Mouse (Mus musculus): ENCODE results near the gene Limk1. TPM values are rescaled to one million over a fixed set of nuclear protein-coding genes. Genes with fewer than 3 reads are reported as not detected.

Gene Limk1
- polyA plus RNA-seq (2015; fragmentation: Nextera tagmentation; extraction: Ambion mirVana): 13.8 and 14.1 TPM in 2 replicates

DNA sequence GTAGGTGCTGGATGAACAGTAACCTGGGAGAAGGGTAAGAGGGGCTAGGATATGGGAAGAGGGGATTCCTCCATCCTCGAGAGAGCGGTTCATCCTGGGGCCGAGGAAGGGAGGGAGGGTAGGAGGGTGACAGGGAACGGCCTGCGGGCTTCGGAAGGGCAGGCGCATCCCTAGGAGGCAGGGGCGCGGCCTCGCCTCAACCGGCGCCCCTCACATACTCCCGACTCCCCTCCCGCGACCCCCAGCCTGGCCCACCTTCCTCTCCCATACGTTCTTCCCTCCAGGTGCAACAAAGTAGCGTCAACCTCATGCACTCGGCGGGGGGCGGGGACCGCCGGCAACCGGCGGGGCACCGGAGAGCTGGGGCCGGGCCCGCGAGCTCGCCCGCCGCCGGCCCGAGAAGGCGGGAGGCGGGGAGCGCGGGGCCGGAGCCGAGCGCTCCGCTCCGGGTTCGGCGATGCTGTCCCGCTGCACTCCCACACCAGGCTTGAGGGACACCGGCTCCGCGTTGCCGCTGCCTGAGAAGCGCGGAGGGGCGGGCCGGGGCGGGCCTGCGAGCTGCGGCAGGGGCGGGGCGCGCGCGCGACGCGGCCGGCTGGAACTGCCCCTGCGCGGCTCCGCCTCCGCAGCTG is at the start of gene Limk1:
Gene Limk1, minus strand, starts transcription at position 513 of the 632 bp plus-strand sequence.
- no peaks in the 10 kb centered on the region for H3K27me3 ChIP-seq
- H3K36me3 ChIP-seq (ENCODE audit: poor library complexity, severe bottlenecking): peaks cover 31% of the 10 kb centered on the region
- H3K9ac ChIP-seq: peak within 1 kb of the TSS; percentile 92
- under 1% methylated on average over 61 of the region's 69 CpGs for WGBS
- H3K4me2 ChIP-seq: peak within 1 kb of the TSS; percentile 72
- H3K27ac ChIP-seq: peak within 1 kb of the TSS; percentile 83
- no peaks in the 10 kb centered on the region for H3K9me3 ChIP-seq (replicated peaks)
- peaks cover 22% of the 10 kb centered on the region for H3K4me1 ChIP-seq
- H3K4me3 ChIP-seq: peak within 1 kb of the TSS; percentile 78
- peak; percentile 17 for ATAC-seq

DNA sequence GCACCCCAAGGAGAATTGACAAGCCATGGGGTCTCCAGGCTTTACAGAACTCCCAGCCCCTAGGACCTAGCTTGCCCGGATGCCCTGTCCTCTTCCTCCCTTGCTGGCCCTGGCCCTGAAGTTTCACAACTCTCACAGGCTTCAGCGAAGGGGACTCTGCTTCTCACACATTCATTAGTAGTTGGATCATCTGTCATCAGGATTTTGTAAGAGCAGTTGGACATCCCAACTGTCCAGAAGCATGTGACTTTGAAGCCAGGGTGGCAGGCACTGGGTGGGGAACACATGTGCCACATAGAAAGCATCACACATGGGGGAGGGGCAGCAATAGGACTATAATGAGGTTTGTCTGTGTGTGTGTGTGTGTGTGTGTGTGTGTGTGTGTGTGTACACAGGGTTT is 46.5 kb upstream of the Limk1 start:
- H3K9ac ChIP-seq: no peak overlapping the region
- no peak overlapping the region for H3K27ac ChIP-seq
- ATAC-seq: no peak
- no peaks in the 10 kb centered on the region for H3K27me3 ChIP-seq
- H3K36me3 ChIP-seq (ENCODE audit: poor library complexity, severe bottlenecking): no peaks in the 10 kb centered on the region
- 91% methylated on average over 2 of the region's 2 CpGs for WGBS
- H3K9me3 ChIP-seq (replicated peaks): no peaks in the 10 kb centered on the region
- no peak overlapping the region for H3K4me3 ChIP-seq
- H3K4me1 ChIP-seq: no peaks in the 10 kb centered on the region
- H3K4me2 ChIP-seq: no peak overlapping the region

DNA sequence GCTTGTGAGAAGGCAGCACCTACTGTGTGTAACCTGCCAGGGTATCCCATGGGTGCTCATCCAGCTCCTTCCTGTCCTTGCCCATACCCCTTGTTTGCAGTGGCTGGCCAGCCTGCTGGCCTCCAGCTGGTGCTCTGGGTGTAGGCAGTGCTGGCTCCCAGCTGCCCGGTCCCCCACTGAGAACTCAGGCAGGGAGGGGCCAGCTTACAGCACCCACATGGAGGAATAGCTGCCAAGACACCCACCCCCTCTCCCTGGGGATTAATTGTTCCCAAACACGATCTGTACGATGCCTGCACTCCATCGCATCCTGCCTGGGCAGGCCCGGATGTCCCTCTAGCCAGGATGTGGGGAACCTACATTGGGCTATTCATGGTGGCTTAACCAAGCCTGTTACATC is 45.7 kb upstream of the Limk1 start:
- no peak for ATAC-seq
- H3K27ac ChIP-seq: no peak overlapping the region
- H3K9ac ChIP-seq: no peak overlapping the region
- no peaks in the 10 kb centered on the region for H3K4me1 ChIP-seq
- H3K27me3 ChIP-seq: no peaks in the 10 kb centered on the region
- H3K36me3 ChIP-seq (ENCODE audit: poor library complexity, severe bottlenecking): no peaks in the 10 kb centered on the region
- 78% methylated on average over 5 of the region's 5 CpGs for WGBS
- H3K4me3 ChIP-seq: no peak overlapping the region
- no peak overlapping the region for H3K4me2 ChIP-seq
- H3K9me3 ChIP-seq (replicated peaks): no peaks in the 10 kb centered on the region

DNA sequence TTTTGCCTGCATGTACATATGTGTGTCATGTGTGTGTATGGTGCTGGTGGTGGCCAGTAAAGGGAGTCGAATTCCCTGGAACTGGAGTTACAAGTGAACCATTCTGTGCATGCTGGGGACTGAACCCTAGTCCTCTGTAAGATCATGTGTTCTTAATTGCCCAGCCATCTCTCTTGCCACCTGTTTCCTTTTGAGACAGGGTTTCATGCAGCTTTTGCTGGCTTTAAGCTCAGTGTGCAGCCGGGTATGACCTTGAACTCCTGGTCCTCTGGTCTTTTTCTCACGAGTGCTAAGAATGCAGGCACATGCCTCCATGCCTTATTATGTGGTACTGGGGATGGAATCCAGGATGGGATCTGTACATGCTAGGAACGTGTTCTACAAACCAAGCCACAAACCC is 44.8 kb upstream of the Limk1 start:
- H3K9me3 ChIP-seq (replicated peaks): no peaks in the 10 kb centered on the region
- H3K27ac ChIP-seq: no peak overlapping the region
- no peaks in the 10 kb centered on the region for H3K36me3 ChIP-seq (ENCODE audit: poor library complexity, severe bottlenecking)
- ATAC-seq: no peak
- no peak overlapping the region for H3K4me3 ChIP-seq
- 71% methylated on average over 4 of the region's 4 CpGs for WGBS
- no peak overlapping the region for H3K9ac ChIP-seq
- no peaks in the 10 kb centered on the region for H3K4me1 ChIP-seq
- no peak overlapping the region for H3K4me2 ChIP-seq
- H3K27me3 ChIP-seq: no peaks in the 10 kb centered on the region

DNA sequence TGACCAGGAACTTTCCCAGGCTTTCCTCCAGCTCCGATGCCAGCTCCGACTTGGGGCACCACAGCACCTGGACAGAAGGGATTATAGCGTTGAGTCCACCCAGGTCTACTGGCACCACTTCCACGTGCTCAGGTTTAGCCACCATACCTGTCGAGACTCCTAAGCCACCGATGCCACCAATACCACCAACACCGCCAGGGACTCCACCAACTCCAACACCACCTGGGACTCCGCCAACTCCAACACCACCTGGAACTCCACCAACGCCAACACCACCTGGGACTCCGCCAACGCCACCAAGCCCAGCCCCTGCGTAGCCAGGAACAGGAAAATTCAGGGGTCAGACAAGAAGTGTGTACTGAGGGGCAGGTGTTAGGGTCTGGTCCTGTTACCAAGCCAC is 40.7 kb upstream of the Limk1 start:
- 95% methylated on average over 12 of the region's 12 CpGs for WGBS
- H3K4me3 ChIP-seq: no peak overlapping the region
- H3K27ac ChIP-seq: no peak overlapping the region
- no peak overlapping the region for H3K4me2 ChIP-seq
- no peak for ATAC-seq
- no peaks in the 10 kb centered on the region for H3K27me3 ChIP-seq
- H3K9ac ChIP-seq: no peak overlapping the region
- H3K36me3 ChIP-seq (ENCODE audit: poor library complexity, severe bottlenecking): no peaks in the 10 kb centered on the region
- H3K4me1 ChIP-seq: no peaks in the 10 kb centered on the region
- H3K9me3 ChIP-seq (replicated peaks): no peaks in the 10 kb centered on the region

DNA sequence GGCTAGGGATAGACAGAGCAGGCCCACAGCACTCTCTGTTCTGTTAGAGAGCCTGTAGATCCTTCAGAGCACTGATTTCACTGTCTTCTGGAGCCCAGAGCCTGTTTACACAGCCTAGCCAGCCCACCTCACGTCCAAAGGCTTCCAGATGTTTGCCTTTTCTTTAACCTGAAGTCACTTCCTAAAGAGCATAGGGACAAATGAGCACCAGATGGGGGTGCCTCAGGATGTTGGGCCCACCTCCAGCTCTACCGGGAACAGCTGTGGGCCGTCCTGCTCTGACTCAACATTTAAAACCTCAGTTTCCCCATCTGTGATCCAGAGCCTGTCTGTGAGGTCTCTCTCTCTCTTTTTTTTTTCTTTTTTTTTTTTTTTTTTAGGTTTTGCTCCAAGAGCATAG is 40.1 kb upstream of the Limk1 start:
- H3K4me3 ChIP-seq: no peak overlapping the region
- H3K4me1 ChIP-seq: no peaks in the 10 kb centered on the region
- H3K27ac ChIP-seq: no peak overlapping the region
- no peak overlapping the region for H3K4me2 ChIP-seq
- H3K9me3 ChIP-seq (replicated peaks): no peaks in the 10 kb centered on the region
- no peak for ATAC-seq
- WGBS: 83% methylated on average over 3 of the region's 3 CpGs
- no peaks in the 10 kb centered on the region for H3K36me3 ChIP-seq (ENCODE audit: poor library complexity, severe bottlenecking)
- H3K9ac ChIP-seq: no peak overlapping the region
- no peaks in the 10 kb centered on the region for H3K27me3 ChIP-seq

DNA sequence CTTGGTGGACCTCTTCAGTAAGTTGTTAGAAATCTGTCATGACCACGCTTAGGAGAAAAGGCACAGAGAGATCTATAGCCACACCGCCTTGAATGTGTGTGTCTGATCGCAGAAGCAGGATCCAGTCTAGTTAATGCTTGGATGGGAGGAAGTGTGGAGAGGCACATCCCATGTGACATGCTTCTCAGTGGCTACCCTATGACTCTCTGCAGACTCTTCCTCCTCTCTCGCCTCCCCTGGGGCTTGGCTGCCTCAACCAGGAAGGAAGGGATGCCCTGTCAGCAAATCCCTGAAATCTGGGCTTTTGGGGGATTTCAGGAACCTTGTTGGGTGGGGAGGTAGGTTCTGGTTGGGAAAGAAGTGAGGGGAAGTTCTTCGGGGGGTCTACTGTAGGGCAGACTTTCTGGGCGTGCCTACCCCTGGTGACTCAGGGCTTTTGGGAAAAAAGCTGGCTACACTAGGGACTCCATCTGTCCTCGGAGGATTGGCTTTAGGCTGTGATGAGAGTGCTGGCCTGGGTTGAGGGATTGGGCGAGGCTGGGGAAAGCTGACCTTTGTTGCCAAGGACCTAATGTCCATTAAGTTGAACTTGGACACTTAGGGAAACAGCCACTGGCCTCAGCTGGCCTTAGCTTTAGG is 38.7 kb upstream of the Limk1 start:
- H3K4me2 ChIP-seq: no peak overlapping the region
- no peaks in the 10 kb centered on the region for H3K9me3 ChIP-seq (replicated peaks)
- no peak overlapping the region for H3K4me3 ChIP-seq
- no peaks in the 10 kb centered on the region for H3K27me3 ChIP-seq
- H3K4me1 ChIP-seq: no peaks in the 10 kb centered on the region
- H3K27ac ChIP-seq: no peak overlapping the region
- no peak overlapping the region for H3K9ac ChIP-seq
- no peaks in the 10 kb centered on the region for H3K36me3 ChIP-seq (ENCODE audit: poor library complexity, severe bottlenecking)
- 90% methylated on average over 8 of the region's 8 CpGs for WGBS
- no peak for ATAC-seq

DNA sequence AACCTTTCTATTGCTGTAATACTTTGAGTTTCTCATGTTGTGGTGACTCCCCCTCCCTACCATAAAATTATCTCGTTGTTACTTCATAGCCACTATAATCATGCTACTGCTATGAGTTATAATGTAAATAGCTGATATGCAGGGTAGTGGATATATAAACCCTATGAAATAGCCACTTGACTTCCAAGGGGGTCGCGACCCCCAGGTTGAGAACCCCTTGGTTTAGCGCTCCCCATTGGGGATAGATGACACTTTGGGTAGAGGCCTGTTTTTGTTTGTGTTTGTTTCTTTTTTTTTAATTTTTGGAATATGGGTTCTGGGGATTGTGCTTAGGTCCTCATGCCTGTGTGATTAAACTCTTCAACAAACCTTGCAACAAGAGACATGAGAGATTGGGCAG is 36.9 kb upstream of the Limk1 start:
- 69% methylated on average over 4 of the region's 4 CpGs for WGBS
- no peak overlapping the region for H3K27ac ChIP-seq
- H3K36me3 ChIP-seq (ENCODE audit: poor library complexity, severe bottlenecking): no peaks in the 10 kb centered on the region
- no peaks in the 10 kb centered on the region for H3K9me3 ChIP-seq (replicated peaks)
- no peaks in the 10 kb centered on the region for H3K4me1 ChIP-seq
- H3K4me3 ChIP-seq: no peak overlapping the region
- H3K4me2 ChIP-seq: no peak overlapping the region
- no peaks in the 10 kb centered on the region for H3K27me3 ChIP-seq
- H3K9ac ChIP-seq: no peak overlapping the region
- ATAC-seq: no peak

DNA sequence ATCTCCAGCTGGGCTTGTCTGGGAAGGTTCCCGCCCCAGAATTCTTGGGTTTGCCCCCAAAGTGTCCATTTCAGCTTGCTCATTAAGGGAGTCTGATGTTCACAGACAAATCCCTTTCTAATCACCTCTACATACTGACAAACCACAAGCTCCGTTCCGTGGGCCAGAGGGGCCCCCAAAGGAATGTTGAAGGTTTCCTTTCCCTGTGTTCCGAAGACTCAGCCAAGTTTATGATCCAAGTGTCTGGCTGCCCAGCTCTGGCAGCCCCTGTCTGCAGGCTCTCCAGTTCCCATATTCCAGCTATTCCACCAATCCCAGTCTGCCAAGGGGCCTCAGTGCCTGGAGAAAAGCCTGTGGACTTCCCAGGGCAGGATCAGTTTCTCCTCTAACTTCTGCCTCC is 31.7 kb upstream of the Limk1 start:
- 74% methylated on average over 4 of the region's 4 CpGs for WGBS
- Histone ChIP-seq H3K4me1 (no peaks in the 10 kb centered on the region), H3K4me3 (no peak overlapping the region), H3K27ac (no peak overlapping the region), H3K9me3 (replicated peaks) (no peaks in the 10 kb centered on the region), H3K27me3 (no peaks in the 10 kb centered on the region), H3K4me2 (no peak overlapping the region), H3K36me3 (ENCODE audit: poor library complexity, severe bottlenecking) (no peaks in the 10 kb centered on the region), H3K9ac (no peak overlapping the region)
- no peak for ATAC-seq

DNA sequence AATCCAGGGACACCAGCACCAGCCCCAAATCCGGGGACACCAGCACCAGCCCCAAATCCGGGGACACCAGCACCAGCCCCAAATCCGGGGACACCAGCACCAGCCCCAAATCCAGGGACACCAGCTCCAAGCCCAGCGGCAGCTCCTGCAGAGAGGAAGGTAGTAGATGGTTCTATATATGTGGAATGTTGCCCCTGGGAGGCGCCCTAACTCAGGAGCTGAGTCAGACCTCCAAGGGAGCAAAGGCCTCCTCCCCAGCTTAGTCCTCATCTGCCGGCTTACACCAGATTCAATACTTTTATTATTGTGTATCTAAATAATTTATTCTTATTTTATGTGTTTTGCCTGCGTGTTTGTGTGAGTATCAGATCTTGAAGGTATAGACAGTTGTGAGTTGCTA is 22.7 kb upstream of the Limk1 start:
- Histone ChIP-seq H3K36me3 (ENCODE audit: poor library complexity, severe bottlenecking) (no peaks in the 10 kb centered on the region), H3K4me2 (no peak overlapping the region), H3K4me3 (no peak overlapping the region), H3K4me1 (no peaks in the 10 kb centered on the region), H3K9ac (no peak overlapping the region), H3K9me3 (replicated peaks) (no peaks in the 10 kb centered on the region), H3K27me3 (no peaks in the 10 kb centered on the region), H3K27ac (no peak overlapping the region)
- 70% methylated on average over 7 of the region's 7 CpGs for WGBS
- no peak for ATAC-seq

DNA sequence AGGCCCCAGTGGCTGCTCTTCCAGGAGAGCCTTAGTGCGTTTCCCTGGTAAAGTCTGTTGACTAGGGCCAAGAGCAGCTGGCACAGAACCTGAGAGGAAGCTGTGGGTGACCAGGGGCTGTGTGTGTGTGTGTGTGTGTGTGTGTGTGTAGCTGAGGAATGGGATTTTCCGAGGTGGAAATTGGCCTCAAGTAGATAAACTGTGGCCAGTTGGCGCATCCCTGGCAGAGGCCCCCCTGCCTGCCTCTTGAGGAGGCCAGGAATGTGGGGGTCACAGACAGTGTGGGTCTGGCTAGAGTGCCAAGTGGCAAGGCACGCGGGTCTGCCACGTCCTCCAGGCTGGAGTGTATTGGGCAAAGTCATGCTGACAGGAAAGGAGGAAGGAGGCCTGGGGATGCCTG is 20.9 kb upstream of the Limk1 start:
- H3K9ac ChIP-seq: no peak overlapping the region
- no peak overlapping the region for H3K27ac ChIP-seq
- no peaks in the 10 kb centered on the region for H3K36me3 ChIP-seq (ENCODE audit: poor library complexity, severe bottlenecking)
- no peak overlapping the region for H3K4me3 ChIP-seq
- no peak for ATAC-seq
- H3K4me2 ChIP-seq: no peak overlapping the region
- H3K4me1 ChIP-seq: no peaks in the 10 kb centered on the region
- H3K9me3 ChIP-seq (replicated peaks): no peaks in the 10 kb centered on the region
- H3K27me3 ChIP-seq: no peaks in the 10 kb centered on the region
- WGBS: 75% methylated on average over 6 of the region's 6 CpGs

DNA sequence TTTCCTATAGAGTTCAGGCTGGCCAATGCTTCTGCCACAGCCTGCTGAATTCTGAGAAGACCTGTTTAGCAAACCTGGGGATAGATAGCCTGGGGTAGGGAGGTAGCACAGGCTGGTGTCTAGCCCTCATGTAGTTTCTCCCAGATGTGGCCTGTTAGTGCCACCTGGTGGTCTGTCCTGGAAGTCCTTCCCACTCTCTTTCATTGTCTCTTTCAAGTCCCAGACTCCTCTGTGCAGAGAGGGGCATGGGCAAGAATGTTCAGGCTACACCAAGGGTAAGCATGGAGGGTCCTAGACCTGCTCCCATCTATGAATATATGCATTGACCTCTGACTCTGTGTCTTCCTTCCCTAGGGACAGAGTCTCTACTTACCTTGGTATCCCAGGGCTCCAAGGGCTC is 15.8 kb upstream of the Limk1 start:
- Histone ChIP-seq H3K9me3 (replicated peaks) (no peaks in the 10 kb centered on the region), H3K4me2 (no peak overlapping the region), H3K36me3 (ENCODE audit: poor library complexity, severe bottlenecking) (no peaks in the 10 kb centered on the region), H3K27me3 (0 out of 2 replicates have a peak, but pooled peaks cover 3% of the 10 kb centered on the region), H3K4me3 (no peak overlapping the region), H3K27ac (no peak overlapping the region), H3K9ac (no peak overlapping the region), H3K4me1 (no peaks in the 10 kb centered on the region)
- peak; percentile 77 for ATAC-seq

DNA sequence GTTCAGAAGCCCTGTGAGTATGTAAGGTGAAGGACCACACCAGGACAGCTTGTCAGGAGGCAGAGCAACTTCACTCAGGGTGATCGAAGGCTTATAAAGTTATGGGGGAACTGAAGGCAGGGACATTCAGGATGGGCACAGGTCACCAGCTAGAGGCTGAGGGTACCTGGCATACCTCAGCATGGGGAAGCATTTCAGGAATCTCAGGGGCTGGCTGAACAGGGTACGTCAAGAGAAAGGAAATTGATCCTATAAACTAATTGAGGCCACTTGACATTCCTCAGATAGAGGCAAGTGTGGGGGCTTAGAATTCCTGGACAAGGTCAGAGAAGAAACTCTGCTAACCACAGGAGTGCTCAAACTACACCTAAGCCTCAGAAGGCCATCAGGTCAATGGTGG is 7.1 kb upstream of the Limk1 start:
- no peaks in the 10 kb centered on the region for H3K27me3 ChIP-seq
- H3K4me1 ChIP-seq: no peaks in the 10 kb centered on the region
- no peak overlapping the region for H3K9ac ChIP-seq
- WGBS: 78% methylated on average over 2 of the region's 2 CpGs
- no peak overlapping the region for H3K27ac ChIP-seq
- no peak overlapping the region for H3K4me3 ChIP-seq
- H3K4me2 ChIP-seq: no peak overlapping the region
- ATAC-seq: no peak
- no peaks in the 10 kb centered on the region for H3K36me3 ChIP-seq (ENCODE audit: poor library complexity, severe bottlenecking)
- no peaks in the 10 kb centered on the region for H3K9me3 ChIP-seq (replicated peaks)

Data from forebrain, embryonic 13.5 days (tissue).